Mouse (Mus musculus): Measurements from ENCODE around the gene Bicral. TPM values are rescaled to one million over a fixed set of nuclear protein-coding genes. Genes with fewer than 3 reads are reported as not detected.

The Bicral gene
- polyA plus RNA-seq, 1 experiment from 2014 or later, result 5.2 TPM

GRCm38 (mm10) chr17:46840304-46841010 is 17.8 kb downstream of the Bicral start:
- Histone ChIP-seq H3K4me3 (ENCODE audit: low read length) (no peak overlapping the region), H3K36me3 (ENCODE audit: control insufficient read depth, insufficient read depth, low read length) (no peaks in the 10 kb centered on the region), H3K9me3 (ENCODE audit: control insufficient read depth, low read length) (no peaks in the 10 kb centered on the region), H3K27me3 (ENCODE audit: control insufficient read depth, insufficient read depth, low read length) (no peaks in the 10 kb centered on the region), H3K4me1 (ENCODE audit: control insufficient read depth, insufficient read depth, low read length) (peaks cover 18% of the 10 kb centered on the region; the same call in 1 of the 2 replicates), H3K9ac (ENCODE audit: low read depth, low read length) (no peak overlapping the region), H3K4me2 (replicated peaks; ENCODE audit: low read depth, low read length) (no peak overlapping the region), H3K27ac (ENCODE audit: low read depth, low read length) (no peak overlapping the region)
- 77% methylated on average over 10 of the region's 10 CpGs for whole genome bisulfite sequencing
- no peak for ATAC-seq (ENCODE audit: low FRiP score, low TSS enrichment)

GRCm38 (mm10) chr17:46838396-46838920 is 19.8 kb downstream of the Bicral start:
- Histone ChIP-seq H3K36me3 (ENCODE audit: control insufficient read depth, insufficient read depth, low read length) (no peaks in the 10 kb centered on the region), H3K9me3 (ENCODE audit: control insufficient read depth, low read length) (no peaks in the 10 kb centered on the region), H3K27me3 (ENCODE audit: control insufficient read depth, insufficient read depth, low read length) (no peaks in the 10 kb centered on the region), H3K4me2 (replicated peaks; ENCODE audit: low read depth, low read length) (no peak overlapping the region), H3K9ac (ENCODE audit: low read depth, low read length) (no peak overlapping the region), H3K27ac (ENCODE audit: low read depth, low read length) (no peak overlapping the region), H3K4me3 (ENCODE audit: low read length) (no peak overlapping the region), H3K4me1 (ENCODE audit: control insufficient read depth, insufficient read depth, low read length) (peaks cover 15% of the 10 kb centered on the region; the same call in 1 of the 2 replicates)
- ATAC-seq (ENCODE audit: low FRiP score, low TSS enrichment), result no peak
- 40% methylated on average over 7 of the region's 7 CpGs for WGBS

- H3K27me3 ChIP-seq (ENCODE audit: control insufficient read depth, insufficient read depth, low read length), result no peaks in the 10 kb centered on the region
- H3K27ac ChIP-seq (ENCODE audit: low read depth, low read length), result no peak overlapping the region
- no peaks in the 10 kb centered on the region for H3K9me3 ChIP-seq (ENCODE audit: control insufficient read depth, low read length)
- no peak overlapping the region for H3K4me2 ChIP-seq (replicated peaks; ENCODE audit: low read depth, low read length)
- no peak overlapping the region for H3K4me3 ChIP-seq (ENCODE audit: low read length)
- ATAC-seq (ENCODE audit: low FRiP score, low TSS enrichment), result no peak
- peaks cover 15% of the 10 kb centered on the region; the same call in 1 of the 2 replicates for H3K4me1 ChIP-seq (ENCODE audit: control insufficient read depth, insufficient read depth, low read length)
- 75% methylated on average over 2 of the region's 2 CpGs for WGBS
- no peaks in the 10 kb centered on the region for H3K36me3 ChIP-seq (ENCODE audit: control insufficient read depth, insufficient read depth, low read length)
- H3K9ac ChIP-seq (ENCODE audit: low read depth, low read length), result no peak overlapping the region
Measured at GRCm38 (mm10) chr17:46837897-46838296, 20.4 kb downstream of the Bicral start.

GRCm38 (mm10) chr17:46835093-46835715 is 23.1 kb downstream of the Bicral start:
- Histone ChIP-seq H3K27me3 (ENCODE audit: control insufficient read depth, insufficient read depth, low read length) (no peaks in the 10 kb centered on the region), H3K4me3 (ENCODE audit: low read length) (no peak overlapping the region), H3K36me3 (ENCODE audit: control insufficient read depth, insufficient read depth, low read length) (no peaks in the 10 kb centered on the region), H3K4me1 (ENCODE audit: control insufficient read depth, insufficient read depth, low read length) (peaks cover 16% of the 10 kb centered on the region), H3K27ac (ENCODE audit: low read depth, low read length) (no peak overlapping the region), H3K9me3 (ENCODE audit: control insufficient read depth, low read length) (no peaks in the 10 kb centered on the region), H3K4me2 (replicated peaks; ENCODE audit: low read depth, low read length) (no peak overlapping the region), H3K9ac (ENCODE audit: low read depth, low read length) (no peak overlapping the region)
- WGBS, result 73% methylated on average over 6 of the region's 6 CpGs
- no peak for ATAC-seq (ENCODE audit: low FRiP score, low TSS enrichment)

- no peak overlapping the region for H3K4me3 ChIP-seq (ENCODE audit: low read length)
- H3K4me2 ChIP-seq (replicated peaks; ENCODE audit: low read depth, low read length), result no peak overlapping the region
- no peak overlapping the region for H3K9ac ChIP-seq (ENCODE audit: low read depth, low read length)
- ATAC-seq (ENCODE audit: low FRiP score, low TSS enrichment), result no peak
- H3K36me3 ChIP-seq (ENCODE audit: control insufficient read depth, insufficient read depth, low read length), result peaks cover 6% of the 10 kb centered on the region
- 93% methylated on average over 4 of the region's 4 CpGs for WGBS
- peaks cover 12% of the 10 kb centered on the region for H3K4me1 ChIP-seq (ENCODE audit: control insufficient read depth, insufficient read depth, low read length)
- no peak overlapping the region for H3K27ac ChIP-seq (ENCODE audit: low read depth, low read length)
- H3K9me3 ChIP-seq (ENCODE audit: control insufficient read depth, low read length), result no peaks in the 10 kb centered on the region
- H3K27me3 ChIP-seq (ENCODE audit: control insufficient read depth, insufficient read depth, low read length), result no peaks in the 10 kb centered on the region
Measured at GRCm38 (mm10) chr17:46832981-46833305, 25.3 kb downstream of the Bicral start.

- Histone ChIP-seq H3K27ac (ENCODE audit: low read depth, low read length) (no peak overlapping the region; the same call in 1 of the 2 replicates), H3K4me2 (replicated peaks; ENCODE audit: low read depth, low read length) (no peak overlapping the region), H3K9ac (ENCODE audit: low read depth, low read length) (no peak overlapping the region), H3K4me3 (ENCODE audit: low read length) (no peak overlapping the region), H3K9me3 (ENCODE audit: control insufficient read depth, low read length) (no peaks in the 10 kb centered on the region), H3K36me3 (ENCODE audit: control insufficient read depth, insufficient read depth, low read length) (peaks cover 6% of the 10 kb centered on the region), H3K4me1 (ENCODE audit: control insufficient read depth, insufficient read depth, low read length) (peaks cover 7% of the 10 kb centered on the region), H3K27me3 (ENCODE audit: control insufficient read depth, insufficient read depth, low read length) (no peaks in the 10 kb centered on the region)
- WGBS, result 48% methylated on average over 11 of the region's 11 CpGs
- no peak for ATAC-seq (ENCODE audit: low FRiP score, low TSS enrichment)
Measured at GRCm38 (mm10) chr17:46832101-46832980, 25.9 kb downstream of the Bicral start.

GRCm38 (mm10) chr17:46829856-46830535 is 28.3 kb downstream of the Bicral start:
- H3K4me3 ChIP-seq (ENCODE audit: low read length), result no peak overlapping the region
- 89% methylated on average over 11 of the region's 11 CpGs for WGBS
- no peak overlapping the region for H3K4me2 ChIP-seq (replicated peaks; ENCODE audit: low read depth, low read length)
- ATAC-seq (ENCODE audit: low FRiP score, low TSS enrichment), result no peak
- H3K27ac ChIP-seq (ENCODE audit: low read depth, low read length), result no peak overlapping the region
- no peak overlapping the region for H3K9ac ChIP-seq (ENCODE audit: low read depth, low read length)
- peaks cover 14% of the 10 kb centered on the region for H3K36me3 ChIP-seq (ENCODE audit: control insufficient read depth, insufficient read depth, low read length)
- no peaks in the 10 kb centered on the region for H3K27me3 ChIP-seq (ENCODE audit: control insufficient read depth, insufficient read depth, low read length)
- no peaks in the 10 kb centered on the region for H3K9me3 ChIP-seq (ENCODE audit: control insufficient read depth, low read length)
- peaks cover 7% of the 10 kb centered on the region for H3K4me1 ChIP-seq (ENCODE audit: control insufficient read depth, insufficient read depth, low read length)

GRCm38 (mm10) chr17:46828935-46829334 is 29.3 kb downstream of the Bicral start:
- no peaks in the 10 kb centered on the region for H3K9me3 ChIP-seq (ENCODE audit: control insufficient read depth, low read length)
- H3K4me2 ChIP-seq (replicated peaks; ENCODE audit: low read depth, low read length), result no peak overlapping the region
- ATAC-seq (ENCODE audit: low FRiP score, low TSS enrichment), result no peak
- H3K27ac ChIP-seq (ENCODE audit: low read depth, low read length), result no peak overlapping the region
- peaks cover 7% of the 10 kb centered on the region for H3K4me1 ChIP-seq (ENCODE audit: control insufficient read depth, insufficient read depth, low read length)
- no peak overlapping the region for H3K4me3 ChIP-seq (ENCODE audit: low read length)
- 91% methylated on average over 3 of the region's 3 CpGs for WGBS
- H3K36me3 ChIP-seq (ENCODE audit: control insufficient read depth, insufficient read depth, low read length), result peaks cover 22% of the 10 kb centered on the region
- H3K27me3 ChIP-seq (ENCODE audit: control insufficient read depth, insufficient read depth, low read length), result no peaks in the 10 kb centered on the region
- H3K9ac ChIP-seq (ENCODE audit: low read depth, low read length), result no peak overlapping the region
